Mouse (Mus musculus) brain, embryonic 14.5 days (tissue): Measurements from ENCODE around the gene Atg4b.

ENCODE experiments used
- CTCF ChIP-seq: fragments of 200-500 bp; IDR thresholded peaks from 2 replicates; pipeline ENCODE4 v1.5.1; 2012; ENCODE audit warnings: inconsistent platforms, mild to moderate bottlenecking, moderate library complexity, borderline replicate concordance; ENCODE audit not compliant: insufficient read depth, insufficient read length; ENCODE audit errors: extremely low read depth
- POLR2A ChIP-seq: fragments of 200-500 bp; IDR thresholded peaks from 2 replicates; pipeline ENCODE4 v1.6.1; 2012; ENCODE audit warnings: mild to moderate bottlenecking, inconsistent platforms, borderline replicate concordance; ENCODE audit not compliant: poor library complexity, insufficient read depth, insufficient read length, severe bottlenecking; ENCODE audit errors: extremely low read depth

- TF ChIP-seq CTCF (no peak), POLR2A (no peak)
These were observed 44.6 kb downstream of the Atg4b start for GRCm38 (mm10) chr1:93795886-93796285.
